Mouse (Mus musculus): ENCODE data around the gene Olfr1251. TPM values are rescaled to one million over a fixed set of nuclear protein-coding genes. Genes with fewer than 3 reads are reported as not detected.
"Not testable (repeated sequence)": the region's sequence is repeated elsewhere in the genome, so short reads cannot be mapped to it uniquely, and the experiment has no call there.

The Olfr1251 gene
- not detected in 2 replicates for polyA plus RNA-seq (2015; fragmentation: Nextera tagmentation; extraction: Ambion mirVana)

- no peaks in the 10 kb centered on the region for H3K27me3 ChIP-seq
- H3K36me3 ChIP-seq = no peaks in the 10 kb centered on the region
- no peak within 1 kb of the TSS for H3K9ac ChIP-seq
- no peaks in the 10 kb centered on the region for H3K4me1 ChIP-seq (replicated peaks)
- no peaks in the 10 kb centered on the region for H3K9me3 ChIP-seq
- no peak within 1 kb of the TSS for H3K27ac ChIP-seq
- no peak within 1 kb of the TSS for H3K4me3 ChIP-seq
- no peak within 1 kb of the TSS for H3K4me2 ChIP-seq
- ATAC-seq (ENCODE audit: low FRiP score) = no peak
These were observed at the start of gene Olfr1251 for GRCm38 (mm10) chr2:89671836-89672235. Gene Olfr1251 (minus strand): TSS chr2:89671936.

- Histone ChIP-seq H3K9me3 (no peaks in the 10 kb centered on the region), H3K4me1 (replicated peaks) (no peaks in the 10 kb centered on the region), H3K27me3 (no peaks in the 10 kb centered on the region), H3K27ac (no peak overlapping the region), H3K9ac (no peak overlapping the region), H3K4me2 (no peak overlapping the region), H3K36me3 (no peaks in the 10 kb centered on the region), H3K4me3 (no peak overlapping the region)
- no peak for ATAC-seq (ENCODE audit: low FRiP score)
- WGBS = 87% methylated on average over 6 of the region's 6 CpGs
These were observed 20.2 kb upstream of the Olfr1251 start for GRCm38 (mm10) chr2:89691980-89692379.

DNA sequence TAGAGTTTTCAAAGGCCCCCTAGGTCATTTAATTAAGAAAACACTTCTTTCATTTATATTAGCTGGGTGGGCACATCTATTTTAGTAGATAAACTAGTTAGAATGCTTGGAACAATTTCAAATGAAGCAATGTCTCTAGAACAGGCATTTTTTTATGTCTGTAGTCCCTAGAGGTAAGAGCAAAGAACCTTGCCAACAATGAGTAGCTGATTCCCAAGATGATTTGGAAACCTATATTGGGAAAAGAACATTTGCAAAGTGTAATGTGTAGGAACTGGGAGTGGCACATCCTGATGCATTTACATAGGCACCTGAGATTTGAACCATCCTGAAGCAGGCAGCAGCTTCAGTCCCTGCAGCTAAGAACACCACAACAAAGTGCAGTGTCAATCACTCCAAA lies 10.4 kb downstream of the Olfr1251 start, which contains the start of gene Olfr1250:
Gene Olfr1250, minus strand, starts transcription at position 101 of the 400 bp plus-strand sequence.
- H3K4me1 ChIP-seq (replicated peaks) = no peaks in the 10 kb centered on the region
- no peak within 1 kb of the TSS for H3K9ac ChIP-seq
- H3K36me3 ChIP-seq = no peaks in the 10 kb centered on the region
- H3K4me2 ChIP-seq = no peak within 1 kb of the TSS
- H3K9me3 ChIP-seq = no peaks in the 10 kb centered on the region
- no peak within 1 kb of the TSS for H3K4me3 ChIP-seq
- H3K27me3 ChIP-seq = no peaks in the 10 kb centered on the region
- no peak within 1 kb of the TSS for H3K27ac ChIP-seq
- no peak for ATAC-seq (ENCODE audit: low FRiP score)

DNA sequence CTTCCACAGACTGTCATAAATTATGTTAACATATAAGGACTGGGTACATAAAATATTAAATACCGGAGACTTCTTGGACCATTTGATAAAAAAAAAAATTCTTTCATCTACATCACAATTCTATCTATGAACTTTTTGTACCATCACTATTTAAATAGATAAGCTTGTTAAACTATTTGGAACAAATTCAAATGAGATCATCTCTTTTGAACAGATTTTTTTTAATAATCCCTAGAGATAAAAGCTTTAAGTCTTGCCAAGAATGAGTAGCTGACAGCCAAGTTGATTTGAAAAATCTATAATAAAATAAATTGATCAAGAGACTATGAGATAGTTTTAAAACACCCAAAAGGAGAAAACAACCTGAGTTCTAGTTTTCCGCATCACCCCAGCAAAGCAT lies 36.9 kb downstream of the Olfr1251 start, which contains the start of gene Olfr1249:
Gene Olfr1249, minus strand, starts transcription at position 101 of the 400 bp plus-strand sequence.
- Histone ChIP-seq H3K9ac (no peak within 1 kb of the TSS), H3K4me3 (no peak within 1 kb of the TSS), H3K27me3 (no peaks in the 10 kb centered on the region), H3K27ac (no peak within 1 kb of the TSS), H3K36me3 (no peaks in the 10 kb centered on the region), H3K4me2 (no peak within 1 kb of the TSS), H3K4me1 (replicated peaks) (no peaks in the 10 kb centered on the region), H3K9me3 (no peaks in the 10 kb centered on the region)
- WGBS = 96% methylated on average over 2 of the region's 2 CpGs
- ATAC-seq (ENCODE audit: low FRiP score) = no peak

GRCm38 (mm10) chr2:89618145-89618544 lies 53.6 kb downstream of the Olfr1251 start, which contains the start of gene Olfr1248:
Gene Olfr1248 (minus strand): TSS chr2:89618245.
- ATAC-seq (ENCODE audit: low FRiP score); H3K27me3 ChIP-seq; H3K36me3 ChIP-seq; H3K4me3 ChIP-seq; H3K9me3 ChIP-seq; H3K4me2 ChIP-seq; H3K9ac ChIP-seq; H3K4me1 ChIP-seq (replicated peaks); H3K27ac ChIP-seq: not testable (repeated sequence)
- 94% methylated on average over 1 of the region's 1 CpGs for WGBS

Other genes with a start within 250 kb of the Olfr1251 start
- not detected in 2 replicates for gene Olfr1240, start 228.9 kb downstream of the Olfr1251 start, polyA plus RNA-seq (2015; fragmentation: Nextera tagmentation; extraction: Ambion mirVana)
- gene Olfr1241, start 184.8 kb downstream of the Olfr1251 start, polyA plus RNA-seq (2015; fragmentation: Nextera tagmentation; extraction: Ambion mirVana) = not detected in 2 replicates
- not detected in 2 replicates for gene Olfr1242, start 173.6 kb downstream of the Olfr1251 start, polyA plus RNA-seq (2015; fragmentation: Nextera tagmentation; extraction: Ambion mirVana)
- not detected in 2 replicates for gene Olfr1243, start 140.4 kb downstream of the Olfr1251 start, polyA plus RNA-seq (2015; fragmentation: Nextera tagmentation; extraction: Ambion mirVana)
- not detected in 2 replicates for gene Olfr1245, start 93.5 kb downstream of the Olfr1251 start, polyA plus RNA-seq (2015; fragmentation: Nextera tagmentation; extraction: Ambion mirVana)
- not detected in 2 replicates for gene Olfr1246, start 78.8 kb downstream of the Olfr1251 start, polyA plus RNA-seq (2015; fragmentation: Nextera tagmentation; extraction: Ambion mirVana)
- not detected in 2 replicates for gene Olfr1247, start 57.8 kb downstream of the Olfr1251 start, polyA plus RNA-seq (2015; fragmentation: Nextera tagmentation; extraction: Ambion mirVana)
- gene Olfr1248, start 53.7 kb downstream of the Olfr1251 start, polyA plus RNA-seq (2015; fragmentation: Nextera tagmentation; extraction: Ambion mirVana) = not detected in 2 replicates
- gene Olfr1249, start 37.0 kb downstream of the Olfr1251 start, polyA plus RNA-seq (2015; fragmentation: Nextera tagmentation; extraction: Ambion mirVana) = not detected in 2 replicates
- not detected in 2 replicates for gene Olfr1250, start 10.5 kb downstream of the Olfr1251 start, polyA plus RNA-seq (2015; fragmentation: Nextera tagmentation; extraction: Ambion mirVana)
- not detected in 2 replicates for gene Olfr1252, start 53.1 kb upstream of the Olfr1251 start, polyA plus RNA-seq (2015; fragmentation: Nextera tagmentation; extraction: Ambion mirVana)
- not detected in 2 replicates for gene Olfr1253, start 85.2 kb upstream of the Olfr1251 start, polyA plus RNA-seq (2015; fragmentation: Nextera tagmentation; extraction: Ambion mirVana)
- not detected in 2 replicates for gene Olfr1254, start 121.7 kb upstream of the Olfr1251 start, polyA plus RNA-seq (2015; fragmentation: Nextera tagmentation; extraction: Ambion mirVana)
- not detected in 2 replicates for gene Olfr1255, start 140.1 kb upstream of the Olfr1251 start, polyA plus RNA-seq (2015; fragmentation: Nextera tagmentation; extraction: Ambion mirVana)
- not detected in 2 replicates for gene Olfr1256, start 169.6 kb upstream of the Olfr1251 start, polyA plus RNA-seq (2015; fragmentation: Nextera tagmentation; extraction: Ambion mirVana)
- gene Olfr48, start 176.3 kb upstream of the Olfr1251 start, polyA plus RNA-seq (2015; fragmentation: Nextera tagmentation; extraction: Ambion mirVana) = 0.19 TPM in 1 of 2 replicates, not detected in the other
- gene Olfr1257, start 206.5 kb upstream of the Olfr1251 start, polyA plus RNA-seq (2015; fragmentation: Nextera tagmentation; extraction: Ambion mirVana) = not detected in 2 replicates